Mouse (Mus musculus): Measurements from ENCODE around the gene Olfr917. TPM values are rescaled to one million over a fixed set of nuclear protein-coding genes. Genes with fewer than 3 reads are reported as not detected.

Gene Olfr917
- not detected for polyA plus RNA-seq (2017; shearing (Covaris generic))

DNA sequence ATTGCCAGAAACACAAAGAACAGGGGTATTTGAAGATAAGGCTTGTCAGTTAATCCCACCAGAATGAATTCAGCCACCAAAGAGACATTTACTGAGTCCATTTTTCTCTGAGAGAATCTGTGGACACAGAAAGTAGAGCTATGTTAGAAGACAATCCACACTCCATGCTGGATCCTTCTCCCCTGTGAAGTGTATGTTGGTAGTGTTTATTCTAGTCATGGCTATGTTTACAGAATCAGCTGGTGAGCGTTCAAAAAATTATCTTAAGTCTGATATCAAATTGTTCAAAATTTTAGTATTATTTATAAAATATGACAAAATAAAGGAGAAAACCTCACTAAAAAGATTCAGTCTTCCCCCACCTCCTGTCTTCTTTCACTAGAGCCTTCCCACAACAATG is at the start of gene Olfr917:
Gene Olfr917 (minus strand): TSS at position 101 of the 400 bp plus-strand sequence.

DNA sequence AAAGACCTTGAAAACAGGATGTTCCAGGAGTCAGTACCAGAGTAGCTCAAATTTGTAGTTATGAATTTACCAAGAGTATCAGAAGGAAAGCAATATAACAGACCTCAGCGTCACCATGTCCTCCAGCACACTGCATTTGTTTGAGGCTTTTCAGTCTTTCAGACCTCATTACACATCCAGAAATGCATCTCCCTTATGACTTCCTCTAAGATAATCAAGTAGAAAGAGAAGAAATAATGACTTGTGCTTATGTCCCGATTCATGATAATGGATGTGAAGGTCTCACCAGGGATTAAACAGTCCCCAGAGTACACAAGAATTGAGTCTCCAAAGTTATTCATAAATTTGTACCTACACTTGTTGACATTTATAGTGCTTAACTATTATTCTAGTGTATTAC is 8.9 kb upstream of the Olfr917 start, which contains the start of gene Olfr918:
Gene Olfr918 (minus strand): TSS at position 101 of the 400 bp plus-strand sequence.

DNA sequence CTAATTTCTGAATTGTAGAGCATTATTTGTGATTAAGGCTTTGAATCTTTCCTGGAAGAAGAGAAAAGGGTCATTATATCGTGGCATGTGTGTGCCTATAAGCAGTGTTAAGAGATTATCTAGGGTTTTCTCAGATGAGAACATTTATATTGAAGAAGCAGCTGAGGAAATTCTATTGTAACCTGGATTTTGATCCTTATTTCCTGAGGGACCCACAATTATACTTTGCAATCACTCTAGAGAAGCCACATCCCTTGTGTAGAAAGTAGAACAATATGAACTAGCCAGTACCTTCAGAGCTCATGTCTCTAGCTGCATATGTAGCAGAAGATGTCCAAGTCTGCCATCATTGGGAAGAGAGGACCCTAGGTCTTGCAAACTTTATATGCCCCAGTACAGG is 5.9 kb downstream of the Olfr917 start, which contains the start of gene Olfr916:
Gene Olfr916 (minus strand): TSS at position 101 of the 400 bp plus-strand sequence.

Other genes with a start within 250 kb of the Olfr917 start
- gene Olfr901, start 236.4 kb downstream of the Olfr917 start, polyA plus RNA-seq (2017; shearing (Covaris generic)), result not detected
- not detected for gene Olfr902, start 218.2 kb downstream of the Olfr917 start, polyA plus RNA-seq (2017; shearing (Covaris generic))
- 0.12 TPM for gene Olfr904, start 202.7 kb downstream of the Olfr917 start, polyA plus RNA-seq (2017; shearing (Covaris generic))
- gene Olfr905, start 194.7 kb downstream of the Olfr917 start, polyA plus RNA-seq (2017; shearing (Covaris generic)), result 0.20 TPM
- gene Olfr906, start 178.8 kb downstream of the Olfr917 start, polyA plus RNA-seq (2017; shearing (Covaris generic)), result not detected
- not detected for gene Olfr907, start 170.0 kb downstream of the Olfr917 start, polyA plus RNA-seq (2017; shearing (Covaris generic))
- gene Olfr911-ps1, start 144.3 kb downstream of the Olfr917 start, polyA plus RNA-seq (2017; shearing (Covaris generic)), result not detected
- gene Olfr910, start 128.0 kb downstream of the Olfr917 start, polyA plus RNA-seq (2017; shearing (Covaris generic)), result not detected
- 0.06 TPM for gene Olfr912, start 85.7 kb downstream of the Olfr917 start, polyA plus RNA-seq (2017; shearing (Covaris generic))
- not detected for gene Olfr913, start 73.1 kb downstream of the Olfr917 start, polyA plus RNA-seq (2017; shearing (Covaris generic))
- not detected for gene Olfr914, start 60.7 kb downstream of the Olfr917 start, polyA plus RNA-seq (2017; shearing (Covaris generic))
- 0.22 TPM for gene Olfr916, start 6.0 kb downstream of the Olfr917 start, polyA plus RNA-seq (2017; shearing (Covaris generic))
- gene Olfr918, start 8.8 kb upstream of the Olfr917 start, polyA plus RNA-seq (2017; shearing (Covaris generic)), result not detected
- gene Olfr919, start 37.8 kb upstream of the Olfr917 start, polyA plus RNA-seq (2017; shearing (Covaris generic)), result not detected
- gene Vwa5a, start 52.4 kb upstream of the Olfr917 start, polyA plus RNA-seq (2017; shearing (Covaris generic)), result 28.5 TPM
- not detected for gene Olfr920, start 86.5 kb upstream of the Olfr917 start, polyA plus RNA-seq (2017; shearing (Covaris generic))
- gene Olfr921, start 107.2 kb upstream of the Olfr917 start, polyA plus RNA-seq (2017; shearing (Covaris generic)), result not detected
- not detected for gene Olfr922, start 148.8 kb upstream of the Olfr917 start, polyA plus RNA-seq (2017; shearing (Covaris generic))
- not detected for gene Olfr923, start 160.7 kb upstream of the Olfr917 start, polyA plus RNA-seq (2017; shearing (Covaris generic))
- gene Olfr924, start 178.6 kb upstream of the Olfr917 start, polyA plus RNA-seq (2017; shearing (Covaris generic)), result not detected
- not detected for gene Olfr26, start 189.2 kb upstream of the Olfr917 start, polyA plus RNA-seq (2017; shearing (Covaris generic))
- gene Olfr926, start 211.3 kb upstream of the Olfr917 start, polyA plus RNA-seq (2017; shearing (Covaris generic)), result not detected

Measured in effector memory CD4-positive, alpha-beta T cell, adult 7 months (primary cell).